Mouse (Mus musculus) inflammation-experienced regulatory T-cells, adult 6 months (primary cell): ENCODE measurements around the gene Mfap5. TPM values are rescaled to one million over a fixed set of nuclear protein-coding genes. Genes with fewer than 3 reads are reported as not detected.
"Not testable (repeated sequence)": the region's sequence is repeated elsewhere in the genome, so short reads cannot be mapped to it uniquely, and the experiment has no call there.

Source experiments
- ATAC-seq: one replicate; pipeline ENCODE4 v1.8.0; 2017
- polyA plus RNA-seq, 3 experiments: library from polyadenylated mRNA; unstranded; fragments of 100-300 nt; shearing (Covaris generic); gene quantifications; one replicate each; pipeline ENCODE4 v1.2.1; 2017

The Mfap5 gene
- polyA plus RNA-seq = not detected

- no peak for ATAC-seq
These were observed at the start of gene Mfap5 for GRCm38 (mm10) chr6:122505545-122505944. Mfap5 (plus strand) TSS chr6:122505845.

- no peak for ATAC-seq
These were observed 46.5 kb upstream of the Mfap5 start for GRCm38 (mm10) chr6:122458946-122459693.

GRCm38 (mm10) chr6:122466092-122466713, 39.4 kb upstream of the Mfap5 start:
- no peak for ATAC-seq

GRCm38 (mm10) chr6:122469030-122469640, 36.5 kb upstream of the Mfap5 start:
- no peak for ATAC-seq

- no peak for ATAC-seq
These were observed 35.4 kb upstream of the Mfap5 start for GRCm38 (mm10) chr6:122470240-122470639.

GRCm38 (mm10) chr6:122471461-122471860, 34.2 kb upstream of the Mfap5 start:
- ATAC-seq = not testable (repeated sequence)

- ATAC-seq = no peak
These were observed 27.6 kb upstream of the Mfap5 start for GRCm38 (mm10) chr6:122478062-122478461.

GRCm38 (mm10) chr6:122485401-122486296, 20.0 kb upstream of the Mfap5 start:
- peak; percentile 47 for ATAC-seq

- no peak for ATAC-seq
These were observed 19.1 kb upstream of the Mfap5 start for GRCm38 (mm10) chr6:122486297-122487117.

- no peak for ATAC-seq
These were observed 14.6 kb upstream of the Mfap5 start for GRCm38 (mm10) chr6:122490929-122491512.

GRCm38 (mm10) chr6:122491557-122491956, 14.1 kb upstream of the Mfap5 start:
- ATAC-seq = peak; percentile 31

GRCm38 (mm10) chr6:122492479-122492878, 13.2 kb upstream of the Mfap5 start:
- no peak for ATAC-seq

GRCm38 (mm10) chr6:122493799-122494472, 11.7 kb upstream of the Mfap5 start:
- ATAC-seq = no peak

GRCm38 (mm10) chr6:122495082-122495881, 10.4 kb upstream of the Mfap5 start:
- peak; percentile 5 for ATAC-seq

GRCm38 (mm10) chr6:122496501-122496900, 9.1 kb upstream of the Mfap5 start:
- ATAC-seq = peak; percentile 44

- no peak for ATAC-seq
These were observed 7.0 kb upstream of the Mfap5 start, which contains the start of gene Rimklb for GRCm38 (mm10) chr6:122498661-122499060. Rimklb (minus strand) TSS chr6:122498761.

- no peak for ATAC-seq
These were observed 604 bp upstream of the Mfap5 start for GRCm38 (mm10) chr6:122505041-122505440.

- no peak for ATAC-seq
These were observed 2.8 kb downstream of the Mfap5 start for GRCm38 (mm10) chr6:122508494-122508893.
